Mouse (Mus musculus) gastrocnemius, postnatal 36 days (tissue): ENCODE measurements around the gene Ckmt1. TPM values are rescaled to one million over a fixed set of nuclear protein-coding genes. Genes with fewer than 3 reads are reported as not detected.

ENCODE experiments used
- DNase-seq, 2 experiments: peaks; one replicate each; pipeline ENCODE4 v3.0.0; 2022
- intact Hi-C: fragments of 180-260 bp; cut with DNase I; formaldehyde crosslinking; loops from one replicate; pipeline ENCODE4 v1.15.1; 2025
- total RNA-seq, 2 experiments: library from RNA; stranded (reverse); gene quantifications; 2 replicates each; pipeline ENCODE4 v1.2.3; 2021

The Ckmt1 gene
- total RNA-seq, 2 experiments from 2014 or later: not detected

- intact Hi-C loops: loop anchor here (10.0 kb wide), 1 partner anchor 223 kb away; no protein-coding TSS in a partner anchor
- peak in 1 of 2 experiments; percentile 6 for DNase-seq
These were observed 50.6 kb downstream of the Ckmt1 start for GRCm38 (mm10) chr2:121408160-121408559.

GRCm38 (mm10) chr2:121412843-121413386 lies 55.4 kb downstream of the Ckmt1 start:
- intact Hi-C loops: loop anchor here (1.0 kb wide), 1 partner anchor 59 kb away; no protein-coding TSS in a partner anchor
- DNase-seq: no peak

Other genes with a start within 250 kb of the Ckmt1 start
- gene Tgm7, start 247.9 kb upstream of the Ckmt1 start, total RNA-seq: not detected
- gene Adal, start 217.3 kb upstream of the Ckmt1 start, total RNA-seq: 10 to 100 TPM; 14.7 to 15.0 TPM
- gene Lcmt2, start 217.1 kb upstream of the Ckmt1 start, total RNA-seq: 1 to 10 TPM; 2.7 to 4.1 TPM
- 10 to 100 TPM; 10.2 to 11.5 TPM for gene Tubgcp4, start 187.1 kb upstream of the Ckmt1 start, total RNA-seq
- 1 to 10 TPM; 3.6 to 4.6 TPM for gene Zscan29, start 186.6 kb upstream of the Ckmt1 start, total RNA-seq
- gene Trp53bp1, start 86.3 kb upstream of the Ckmt1 start, total RNA-seq: 10 to 100 TPM; 14.2 to 16.0 TPM
- gene Map1a, start 68.1 kb upstream of the Ckmt1 start, total RNA-seq: 1 to 10 TPM; 6.7 to 8.1 TPM
- 10 to 100 TPM; 63.1 to 84.5 TPM for gene Ppip5k1, start 2.3 kb upstream of the Ckmt1 start, total RNA-seq
- under 1 TPM in 1 of 2 experiments, not detected in 1; 0.08 TPM for gene Strc, start 29.5 kb downstream of the Ckmt1 start, total RNA-seq
- 10 to 100 TPM; 40.2 to 41.8 TPM for gene Pdia3, start 56.1 kb downstream of the Ckmt1 start, total RNA-seq
- 1 to 10 TPM; 1.7 to 2.0 TPM for gene Catsper2, start 56.1 kb downstream of the Ckmt1 start, total RNA-seq
- gene Ell3, start 86.6 kb downstream of the Ckmt1 start, total RNA-seq: not detected
- 100 to 1,000 TPM; 310 to 311 TPM for gene Serf2, start 91.5 kb downstream of the Ckmt1 start, total RNA-seq
- 10 to 100 TPM; 11.5 to 23.6 TPM for gene Hypk, start 95.6 kb downstream of the Ckmt1 start, total RNA-seq
- not detected for gene Serinc4, start 99.1 kb downstream of the Ckmt1 start, total RNA-seq
- 10 to 100 TPM; 17.4 to 21.8 TPM for gene Mfap1b, start 116.4 kb downstream of the Ckmt1 start, total RNA-seq
- 10 to 100 TPM; 12.8 to 15.7 TPM for gene Mfap1a, start 149.0 kb downstream of the Ckmt1 start, total RNA-seq
- gene Wdr76, start 149.0 kb downstream of the Ckmt1 start, total RNA-seq: 1 to 10 TPM; 1.7 to 2.0 TPM